Mouse (Mus musculus): ENCODE results near the gene Kctd19. TPM values are rescaled to one million over a fixed set of nuclear protein-coding genes. Genes with fewer than 3 reads are reported as not detected.

The Kctd19 gene
- polyA plus RNA-seq, 1 experiment from 2014 or later, result not detected

- Histone ChIP-seq H3K4me3 (ENCODE audit: low read depth, low read length) (no peak overlapping the region), H3K27me3 (ENCODE audit: control insufficient read depth, insufficient read depth, low read length) (no peaks in the 10 kb centered on the region), H3K36me3 (replicated peaks; ENCODE audit: control insufficient read depth, insufficient read depth, low read depth, low read length) (no peaks in the 10 kb centered on the region), H3K4me2 (ENCODE audit: low read depth, low read length) (no peak overlapping the region), H3K9me3 (replicated peaks; ENCODE audit: control insufficient read depth, low read length) (no peaks in the 10 kb centered on the region), H3K4me1 (ENCODE audit: control insufficient read depth, insufficient read depth, low read length) (no peaks in the 10 kb centered on the region), H3K9ac (replicated peaks; ENCODE audit: low read length) (no peak overlapping the region), H3K27ac (replicated peaks; ENCODE audit: low read depth, low read length) (no peak overlapping the region)
- no peak for ATAC-seq (replicated peaks; ENCODE audit: insufficient number of reproducible peaks, low FRiP score, low TSS enrichment, low read depth)
- no peak for DNase-seq (ENCODE audit: low spot score)
- 79% methylated on average over 8 of the region's 9 CpGs for WGBS
These were observed 40.8 kb downstream of the Kctd19 start for GRCm38 (mm10) chr8:105372473-105372872.

- WGBS, result 74% methylated on average over 2 of the region's 2 CpGs
- H3K36me3 ChIP-seq (replicated peaks; ENCODE audit: control insufficient read depth, insufficient read depth, low read depth, low read length), result no peaks in the 10 kb centered on the region
- no peak overlapping the region for H3K27ac ChIP-seq (replicated peaks; ENCODE audit: low read depth, low read length)
- no peak overlapping the region for H3K4me3 ChIP-seq (ENCODE audit: low read depth, low read length)
- H3K4me2 ChIP-seq (ENCODE audit: low read depth, low read length), result no peak overlapping the region
- DNase-seq (ENCODE audit: low spot score), result no peak
- H3K4me1 ChIP-seq (ENCODE audit: control insufficient read depth, insufficient read depth, low read length), result no peaks in the 10 kb centered on the region
- H3K27me3 ChIP-seq (ENCODE audit: control insufficient read depth, insufficient read depth, low read length), result no peaks in the 10 kb centered on the region
- H3K9ac ChIP-seq (replicated peaks; ENCODE audit: low read length), result no peak overlapping the region
- no peak for ATAC-seq (replicated peaks; ENCODE audit: insufficient number of reproducible peaks, low FRiP score, low TSS enrichment, low read depth)
- H3K9me3 ChIP-seq (replicated peaks; ENCODE audit: control insufficient read depth, low read length), result no peaks in the 10 kb centered on the region
These were observed 46.2 kb downstream of the Kctd19 start for GRCm38 (mm10) chr8:105367107-105367506.

GRCm38 (mm10) chr8:105361751-105362702 lies 51.3 kb downstream of the Kctd19 start:
- no peak for DNase-seq (ENCODE audit: low spot score)
- WGBS, result 83% methylated on average over 12 of the region's 12 CpGs
- no peak overlapping the region for H3K4me3 ChIP-seq (ENCODE audit: low read depth, low read length)
- no peaks in the 10 kb centered on the region for H3K27me3 ChIP-seq (ENCODE audit: control insufficient read depth, insufficient read depth, low read length)
- no peak overlapping the region for H3K9ac ChIP-seq (replicated peaks; ENCODE audit: low read length)
- H3K9me3 ChIP-seq (replicated peaks; ENCODE audit: control insufficient read depth, low read length), result no peaks in the 10 kb centered on the region
- no peak overlapping the region for H3K4me2 ChIP-seq (ENCODE audit: low read depth, low read length)
- no peak overlapping the region for H3K27ac ChIP-seq (replicated peaks; ENCODE audit: low read depth, low read length)
- ATAC-seq (replicated peaks; ENCODE audit: insufficient number of reproducible peaks, low FRiP score, low TSS enrichment, low read depth), result no peak
- no peaks in the 10 kb centered on the region for H3K36me3 ChIP-seq (replicated peaks; ENCODE audit: control insufficient read depth, insufficient read depth, low read depth, low read length)
- H3K4me1 ChIP-seq (ENCODE audit: control insufficient read depth, insufficient read depth, low read length), result no peaks in the 10 kb centered on the region

- Histone ChIP-seq H3K9ac (replicated peaks; ENCODE audit: low read length) (no peak overlapping the region), H3K27me3 (ENCODE audit: control insufficient read depth, insufficient read depth, low read length) (no peaks in the 10 kb centered on the region), H3K4me1 (ENCODE audit: control insufficient read depth, insufficient read depth, low read length) (peaks cover 3% of the 10 kb centered on the region; the same call in 1 of the 2 replicates), H3K27ac (replicated peaks; ENCODE audit: low read depth, low read length) (no peak overlapping the region), H3K4me2 (ENCODE audit: low read depth, low read length) (no peak overlapping the region), H3K4me3 (ENCODE audit: low read depth, low read length) (no peak overlapping the region), H3K9me3 (replicated peaks; ENCODE audit: control insufficient read depth, low read length) (no peaks in the 10 kb centered on the region), H3K36me3 (replicated peaks; ENCODE audit: control insufficient read depth, insufficient read depth, low read depth, low read length) (no peaks in the 10 kb centered on the region)
- DNase-seq (ENCODE audit: low spot score) (peak; percentile 49), ATAC-seq (replicated peaks; ENCODE audit: insufficient number of reproducible peaks, low FRiP score, low TSS enrichment, low read depth) (no peak)
- 55% methylated on average over 4 of the region's 4 CpGs for WGBS
These were observed 53.7 kb downstream of the Kctd19 start for GRCm38 (mm10) chr8:105359646-105360045.

GRCm38 (mm10) chr8:105359208-105359607 lies 54.1 kb downstream of the Kctd19 start:
- Histone ChIP-seq H3K4me2 (ENCODE audit: low read depth, low read length) (no peak overlapping the region), H3K9ac (replicated peaks; ENCODE audit: low read length) (no peak overlapping the region)

GRCm38 (mm10) chr8:105356681-105357080 lies 56.6 kb downstream of the Kctd19 start:
- 83% methylated on average over 14 of the region's 14 CpGs for WGBS
- H3K9me3 ChIP-seq (replicated peaks; ENCODE audit: control insufficient read depth, low read length), result no peaks in the 10 kb centered on the region
- DNase-seq (ENCODE audit: low spot score), result no peak
- no peaks in the 10 kb centered on the region for H3K27me3 ChIP-seq (ENCODE audit: control insufficient read depth, insufficient read depth, low read length)
- ATAC-seq (replicated peaks; ENCODE audit: insufficient number of reproducible peaks, low FRiP score, low TSS enrichment, low read depth), result no peak
- no peak overlapping the region for H3K27ac ChIP-seq (replicated peaks; ENCODE audit: low read depth, low read length)
- H3K4me1 ChIP-seq (ENCODE audit: control insufficient read depth, insufficient read depth, low read length), result peaks cover 3% of the 10 kb centered on the region; the same call in 1 of the 2 replicates
- no peak overlapping the region for H3K4me3 ChIP-seq (ENCODE audit: low read depth, low read length)
- no peaks in the 10 kb centered on the region for H3K36me3 ChIP-seq (replicated peaks; ENCODE audit: control insufficient read depth, insufficient read depth, low read depth, low read length)
- H3K9ac ChIP-seq (replicated peaks; ENCODE audit: low read length), result no peak overlapping the region
- no peak overlapping the region for H3K4me2 ChIP-seq (ENCODE audit: low read depth, low read length)

More at GRCm38 (mm10) chr8:105359208-105359607, 54.1 kb downstream of the Kctd19 start:
- 64% methylated on average over 15 of the region's 15 CpGs for WGBS
- ATAC-seq (replicated peaks; ENCODE audit: insufficient number of reproducible peaks, low FRiP score, low TSS enrichment, low read depth), result peak; percentile 20; the same call in 1 of the 2 replicates
- H3K27me3 ChIP-seq (ENCODE audit: control insufficient read depth, insufficient read depth, low read length), result no peaks in the 10 kb centered on the region
- no peak overlapping the region for H3K27ac ChIP-seq (replicated peaks; ENCODE audit: low read depth, low read length)
- DNase-seq (ENCODE audit: low spot score), result no peak
- H3K4me1 ChIP-seq (ENCODE audit: control insufficient read depth, insufficient read depth, low read length), result peaks cover 3% of the 10 kb centered on the region; the same call in 1 of the 2 replicates
- H3K36me3 ChIP-seq (replicated peaks; ENCODE audit: control insufficient read depth, insufficient read depth, low read depth, low read length), result no peaks in the 10 kb centered on the region
- no peaks in the 10 kb centered on the region for H3K9me3 ChIP-seq (replicated peaks; ENCODE audit: control insufficient read depth, low read length)
- H3K4me3 ChIP-seq (ENCODE audit: low read depth, low read length), result no peak overlapping the region

- WGBS, result 52% methylated on average over 26 of the region's 26 CpGs
- DNase-seq (ENCODE audit: low spot score), result no peak
These were observed 57.9 kb downstream of the Kctd19 start for GRCm38 (mm10) chr8:105355179-105356024.

More at GRCm38 (mm10) chr8:105355179-105356024, 57.9 kb downstream of the Kctd19 start:
- H3K9ac ChIP-seq (replicated peaks; ENCODE audit: low read length), result no peak overlapping the region
- H3K4me1 ChIP-seq (ENCODE audit: control insufficient read depth, insufficient read depth, low read length), result peaks cover 3% of the 10 kb centered on the region; the same call in 1 of the 2 replicates
- no peaks in the 10 kb centered on the region for H3K27me3 ChIP-seq (ENCODE audit: control insufficient read depth, insufficient read depth, low read length)
- H3K4me3 ChIP-seq (ENCODE audit: low read depth, low read length), result no peak overlapping the region
- H3K9me3 ChIP-seq (replicated peaks; ENCODE audit: control insufficient read depth, low read length), result no peaks in the 10 kb centered on the region
- H3K27ac ChIP-seq (replicated peaks; ENCODE audit: low read depth, low read length), result no peak overlapping the region
- ATAC-seq (replicated peaks; ENCODE audit: insufficient number of reproducible peaks, low FRiP score, low TSS enrichment, low read depth), result no peak
- H3K4me2 ChIP-seq (ENCODE audit: low read depth, low read length), result no peak overlapping the region
- no peaks in the 10 kb centered on the region for H3K36me3 ChIP-seq (replicated peaks; ENCODE audit: control insufficient read depth, insufficient read depth, low read depth, low read length)
